Mouse (Mus musculus) cortical plate, adult 2 months (tissue): Measurements from ENCODE around the gene Uba7.

Experiments
- CTCF ChIP-seq: fragments of 200-500 bp; IDR thresholded peaks from 2 replicates; pipeline ENCODE4 v1.5.1; 2011; ENCODE audit warnings: mild to moderate bottlenecking, control low read depth, low read length; ENCODE audit not compliant: insufficient read depth; ENCODE audit errors: extremely low read depth
- POLR2A ChIP-seq: fragments of 200-500 bp; IDR thresholded peaks from 2 replicates; pipeline ENCODE4 v1.6.1; 2011; ENCODE audit warnings: mild to moderate bottlenecking, low read length, control low read depth; ENCODE audit not compliant: insufficient read depth; ENCODE audit errors: extremely low read depth

- TF ChIP-seq CTCF (no peak), POLR2A (no peak)
These were observed 12.6 kb downstream of the Uba7 start for GRCm38 (mm10) chr9:107987950-107988349.
